Mouse (Mus musculus) megakaryocyte, embryonic 14.5 days (primary cell): ENCODE results near the gene Cabp1.

Source experiments
- FLI1 ChIP-seq: IDR thresholded peaks from 2 replicates; pipeline ENCODE4 v1.6.1; 2012; ENCODE audit warnings: low read length, inconsistent platforms, mixed read lengths
- GATA1 ChIP-seq: IDR thresholded peaks from 3 replicates; pipeline ENCODE4 v1.6.1; 2012; ENCODE audit warnings: mixed read lengths, low read length, inconsistent platforms, borderline replicate concordance

- no peak for TF ChIP-seq GATA1
- no peak for TF ChIP-seq FLI1
These were observed 4.1 kb downstream of the Cabp1 start for GRCm38 (mm10) chr5:115190081-115190480.
